Mouse (Mus musculus): ENCODE measurements around the gene Snx13. TPM values are rescaled to one million over a fixed set of nuclear protein-coding genes. Genes with fewer than 3 reads are reported as not detected.

Gene Snx13
- polyA plus RNA-seq, 1 experiment from 2014 or later: 17.5 TPM

DNA sequence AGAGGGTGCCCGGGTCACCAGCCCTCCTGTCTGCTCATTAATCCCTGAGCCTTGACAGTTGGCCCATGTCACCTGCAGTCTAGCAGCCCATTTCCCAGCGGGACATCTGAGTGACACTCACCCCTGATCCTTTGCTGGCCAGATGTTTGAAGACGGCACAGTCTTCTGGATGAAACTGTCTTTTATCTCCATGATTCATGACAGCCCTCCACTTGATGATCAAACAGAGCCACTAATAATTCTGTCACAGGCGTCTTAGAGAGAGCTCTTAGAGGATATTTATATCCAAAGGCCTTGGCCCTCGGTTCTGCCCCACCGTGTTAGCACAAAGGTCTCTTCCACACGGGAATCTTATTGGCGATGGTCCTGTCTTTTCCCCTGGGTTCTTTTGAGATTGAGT lies 129.0 kb downstream of the Snx13 start:
- H3K36me3 ChIP-seq: no peaks in the 10 kb centered on the region
- 7% methylated on average over 8 of the region's 8 CpGs for WGBS

DNA sequence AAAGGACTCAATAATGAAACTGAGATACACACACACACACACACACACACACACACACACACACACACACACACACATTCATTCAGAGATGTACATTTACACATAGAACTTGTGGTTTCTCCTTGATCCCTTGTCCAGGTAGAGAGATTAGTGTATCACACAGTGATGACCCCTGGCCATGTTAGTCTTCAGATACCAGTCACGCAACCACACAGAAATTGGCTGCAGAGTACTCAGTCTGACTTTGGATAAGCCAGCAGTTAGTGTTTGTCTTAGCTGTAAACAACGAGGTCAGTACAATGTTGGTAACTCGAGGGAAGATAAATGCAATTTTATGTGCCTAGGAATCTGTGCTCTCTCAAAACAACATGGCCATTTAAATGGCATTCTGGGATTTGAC lies 129.6 kb downstream of the Snx13 start:
- 76% methylated on average over 3 of the region's 3 CpGs for WGBS
- Histone ChIP-seq H3K36me3 (no peaks in the 10 kb centered on the region), H3K27ac (no peak overlapping the region), H3K27me3 (ENCODE audit: low read depth, poor library complexity, severe bottlenecking) (no peaks in the 10 kb centered on the region), H3K4me3 (no peak overlapping the region), H3K4me1 (peaks cover 17% of the 10 kb centered on the region), H3K9me3 (replicated peaks) (no peaks in the 10 kb centered on the region)
- no peak for DNase-seq (ENCODE audit: low spot score)

More for the DNA sequence above, 129.0 kb downstream of the Snx13 start:
- Histone ChIP-seq H3K4me3 (no peak overlapping the region), H3K4me1 (peaks cover 23% of the 10 kb centered on the region), H3K27ac (no peak overlapping the region), H3K9me3 (replicated peaks) (no peaks in the 10 kb centered on the region), H3K27me3 (ENCODE audit: low read depth, poor library complexity, severe bottlenecking) (no peaks in the 10 kb centered on the region)
- no peak for DNase-seq (ENCODE audit: low spot score)

DNA sequence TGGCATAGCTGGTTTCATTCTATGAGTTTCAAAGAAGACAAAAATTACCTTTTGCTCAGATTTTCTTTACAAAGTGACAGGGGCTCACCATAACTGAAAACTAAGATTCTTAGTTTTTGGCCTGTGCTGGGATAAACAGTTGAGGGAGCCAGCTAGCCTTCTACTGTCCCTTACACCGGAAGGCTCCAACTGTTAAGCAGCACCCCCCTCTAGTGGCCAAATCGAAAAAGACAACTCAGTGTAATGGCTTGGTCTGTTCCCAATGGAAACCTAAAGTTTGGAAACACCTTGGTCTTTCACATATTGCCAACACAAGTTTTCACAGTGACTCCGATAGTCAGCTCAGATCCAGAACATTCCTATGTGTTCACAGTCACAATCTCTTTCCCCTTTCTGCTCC lies 135.7 kb downstream of the Snx13 start:
- Histone ChIP-seq H3K36me3 (no peaks in the 10 kb centered on the region), H3K27ac (no peak overlapping the region), H3K4me3 (no peak overlapping the region), H3K4me1 (no peaks in the 10 kb centered on the region), H3K27me3 (ENCODE audit: low read depth, poor library complexity, severe bottlenecking) (no peaks in the 10 kb centered on the region), H3K9me3 (replicated peaks) (no peaks in the 10 kb centered on the region)
- peak; percentile 91 for DNase-seq (ENCODE audit: low spot score)
- WGBS: 13% methylated on average over 3 of the region's 3 CpGs

DNA sequence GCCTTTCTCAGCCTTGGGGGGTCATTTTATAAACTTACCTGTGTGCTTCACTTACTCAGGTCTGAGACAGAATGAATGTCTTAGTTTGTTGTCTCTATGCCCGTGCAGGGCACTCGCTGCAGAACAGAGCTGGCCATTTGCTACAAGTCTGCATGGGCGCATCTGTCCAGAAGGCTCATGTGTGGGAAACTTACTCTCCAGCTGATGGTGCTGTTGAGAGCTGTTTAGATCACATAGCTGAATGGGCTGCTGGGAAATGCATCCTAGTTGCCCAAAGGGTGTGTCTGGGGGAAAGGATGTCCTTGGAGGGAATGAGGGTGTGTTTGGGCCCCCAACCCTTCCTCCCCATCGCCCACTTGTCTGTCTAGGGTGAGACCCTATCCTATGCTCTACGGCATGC lies 137.3 kb downstream of the Snx13 start:
- Histone ChIP-seq H3K27me3 (ENCODE audit: low read depth, poor library complexity, severe bottlenecking) (no peaks in the 10 kb centered on the region), H3K36me3 (no peaks in the 10 kb centered on the region), H3K4me1 (no peaks in the 10 kb centered on the region), H3K27ac (no peak overlapping the region), H3K9me3 (replicated peaks) (no peaks in the 10 kb centered on the region), H3K4me3 (no peak overlapping the region)
- 85% methylated on average over 5 of the region's 5 CpGs for WGBS
- no peak for DNase-seq (ENCODE audit: low spot score)

DNA sequence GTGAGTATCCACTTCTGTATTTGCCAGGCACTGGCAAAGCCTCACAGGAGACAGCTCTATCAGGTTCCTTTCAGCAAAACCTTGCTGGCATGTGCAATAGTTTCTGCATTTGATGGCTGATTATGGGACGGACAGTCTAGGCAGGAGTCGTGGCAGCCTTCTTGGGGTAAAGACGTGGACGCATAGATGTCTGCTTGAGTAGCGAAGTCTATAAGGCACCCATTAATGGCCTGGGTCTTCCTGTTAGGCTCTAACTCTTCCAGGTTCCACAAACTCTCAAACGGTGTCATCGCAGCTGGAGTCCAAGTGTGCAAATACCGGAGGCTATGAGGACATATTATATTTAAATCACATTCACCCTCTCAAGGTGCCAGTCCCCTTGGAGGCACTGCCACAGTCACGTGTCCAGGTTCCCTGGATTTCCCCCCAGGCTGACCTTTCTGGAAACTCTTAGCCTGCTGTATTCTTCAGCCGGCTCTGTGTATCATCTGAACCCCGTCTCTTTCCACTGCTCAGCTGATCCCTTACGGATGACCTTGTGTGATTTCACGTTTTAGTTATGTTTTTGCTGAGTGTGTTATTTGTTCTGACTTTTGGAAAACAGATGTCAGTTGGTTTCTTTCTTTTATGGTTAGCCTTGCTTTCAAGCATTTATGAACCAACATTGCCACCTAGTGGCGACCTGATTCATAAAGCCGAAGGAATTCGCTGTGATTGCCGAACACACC lies 144.9 kb downstream of the Snx13 start:
- Histone ChIP-seq H3K4me1 (peaks cover 5% of the 10 kb centered on the region), H3K27ac (no peak overlapping the region)

DNA sequence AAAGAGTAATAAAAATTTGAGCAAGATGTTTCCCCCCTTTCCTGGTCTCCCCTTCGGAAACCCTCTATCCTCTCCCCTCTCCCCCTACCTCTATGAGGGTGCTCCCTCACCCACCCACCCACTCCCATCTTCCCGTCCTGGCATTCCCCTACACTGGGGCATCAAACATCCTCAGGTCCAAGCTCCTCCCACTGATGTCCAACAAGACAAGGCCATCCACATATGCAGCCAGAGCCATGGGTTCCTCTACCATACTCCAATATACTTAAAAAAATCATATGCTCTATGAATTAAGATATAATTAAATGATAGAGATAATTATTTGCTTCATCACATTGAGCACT lies 145.4 kb downstream of the Snx13 start:
- Histone ChIP-seq H3K4me1 (peaks cover 5% of the 10 kb centered on the region), H3K27me3 (ENCODE audit: low read depth, poor library complexity, severe bottlenecking) (no peaks in the 10 kb centered on the region), H3K36me3 (no peaks in the 10 kb centered on the region), H3K4me3 (peak overlapping the region; percentile 32), H3K27ac (no peak overlapping the region), H3K9me3 (replicated peaks) (no peaks in the 10 kb centered on the region)
- DNase-seq (ENCODE audit: low spot score): no peak
- WGBS: 28% methylated on average over 2 of the region's 2 CpGs

More for the DNA sequence above, 144.9 kb downstream of the Snx13 start:
- Histone ChIP-seq H3K4me3 (peak overlapping the region; percentile 32), H3K36me3 (no peaks in the 10 kb centered on the region), H3K27me3 (ENCODE audit: low read depth, poor library complexity, severe bottlenecking) (no peaks in the 10 kb centered on the region), H3K9me3 (replicated peaks) (no peaks in the 10 kb centered on the region)
- WGBS: 54% methylated on average over 17 of the region's 17 CpGs
- peak; percentile 76 for DNase-seq (ENCODE audit: low spot score)

MicroRNAs within 50 kb of the gene (microRNA counts, 519-probe panel; counts per million panel counts)
- 684 counts per million, percentile 72 among the panel's probes with 10 or more counts for microRNA mmu-miR-680

Small RNAs within 50 kb of the gene (microRNA-seq; reads per million reads assigned to microRNA genes)
- not detected for gene Mir680-3

Other genes with a start within 250 kb of the Snx13 start
- 3.4 and 4.2 TPM in 2 replicates for gene Hdac9, start 130.1 kb upstream of the Snx13 start, polyA plus RNA-seq (2016; fragmentation: Nextera tagmentation; extraction: Ambion mirVana)
- gene Prps1l1, start 62.4 kb upstream of the Snx13 start, polyA plus RNA-seq (2016; fragmentation: Nextera tagmentation; extraction: Ambion mirVana): not detected in 2 replicates

All from limb, embryonic 10.5 days (tissue).